In the genomic region with DNA sequence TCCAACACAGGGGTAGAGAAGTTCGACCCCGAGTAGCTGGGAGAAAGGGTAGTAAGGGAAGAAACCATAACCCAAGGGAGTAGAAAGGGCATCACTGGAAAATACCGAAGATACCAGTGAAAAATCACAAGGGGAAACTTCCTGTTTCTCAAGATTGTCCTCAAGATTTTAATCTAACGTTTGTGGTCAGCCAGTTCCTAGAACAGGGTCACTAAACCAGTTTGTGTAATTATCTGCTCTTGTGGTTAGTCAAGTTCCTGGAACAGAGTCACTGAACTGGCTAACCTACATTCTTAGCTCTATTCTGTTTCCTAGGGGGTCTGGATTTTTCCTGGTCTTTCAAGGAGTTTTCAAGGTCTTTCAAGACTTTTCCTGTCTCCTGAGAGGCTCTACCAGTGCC, we compare ENCODE assay signal across 21 mouse cellular contexts.
DNase-seq lines count a peak whose midpoint lies in the region; ATAC-seq and TF ChIP-seq lines count a peak whose summit lies in the region.
"Had no signal": no experiment of that assay in that cellular context is flagged by ENCODE, and none has a peak within 500 bp of the region (broad histone marks: within the 10 kb centered on the region; RNA-seq: fewer than 3 reads in every experiment).

No protein-coding gene starts in this region.

- ATAC-seq in common myeloid progenitor, adult 5-6 weeks (replicated peaks; ENCODE audit: low read depth, poor library complexity, severe bottlenecking): peak; percentile 54; the same call in 1 of the 2 replicates
- ATAC-seq in megakaryocyte progenitor cell, adult 5-6 weeks (replicated peaks; ENCODE audit: poor library complexity): peak; percentile 70
- ATAC-seq: activated CD4-positive, CD25-positive, alpha-beta regulatory T cell, adult 4 months; forebrain, embryonic 13.5 days; forebrain, embryonic 15.5 days; forebrain, postnatal 0 days had no signal

- H3K27me3 ChIP-seq in MEL (ENCODE audit: control insufficient read depth in 1 of 2, insufficient read depth in 2 of 2, low read length in 2 of 2): no peaks in the 10 kb centered on the region
- H3K27me3 ChIP-seq: embryonic facial prominence, embryonic 12.5 days; forebrain, embryonic 13.5 days; forebrain, embryonic 15.5 days had no signal

- DNase-seq in 416B (ENCODE audit: low read depth) (peak; percentile 39), MEL (ENCODE audit: low read depth, low spot score) (peak; percentile 4)
- DNase-seq in left cerebral cortex, postnatal 4 days: no peak
- DNase-seq in adrenal gland, adult 2 months: no peak
- no peak for DNase-seq in kidney, postnatal 4 days
- DNase-seq: adrenal gland, postnatal 10 days; adrenal gland, postnatal 25 days; cerebellum, adult 11 months; cerebellum, adult 18-20 months; cerebellum, adult 8-10 months; cerebellum, adult 9-11 months; cerebellum, postnatal 14 days; cerebellum, postnatal 36 days; forebrain, postnatal 0 days had no signal

- no peak overlapping the region for H3K4me3 ChIP-seq in MEL (ENCODE audit: control insufficient read depth in 1 of 2, insufficient read depth in 1 of 2, low read depth in 2 of 2, low read length in 2 of 2)
- H3K4me3 ChIP-seq: embryonic facial prominence, embryonic 10.5 days; embryonic facial prominence, embryonic 12.5 days; forebrain, embryonic 13.5 days; forebrain, embryonic 15.5 days had no signal

- no peaks in the 10 kb centered on the region for H3K79me2 ChIP-seq in MEL (ENCODE audit: control insufficient read depth, insufficient read depth, low read length, poor library complexity)

- H3K36me3 ChIP-seq in MEL (ENCODE audit: control insufficient read depth in 1 of 2, insufficient read depth in 2 of 2, low read length in 2 of 2): no peaks in the 10 kb centered on the region; a peak in 1 of 4 replicates
- H3K36me3 ChIP-seq: embryonic facial prominence, embryonic 10.5 days; embryonic facial prominence, embryonic 12.5 days; forebrain, embryonic 15.5 days had no signal

- TF ChIP-seq CTCF in MEL (IDR thresholded peaks at IDR 0.05 in 2 of 3, conservative IDR thresholded peaks at IDR 0.05 in 1 of 3; ENCODE audit: control insufficient read depth in 1 of 3, insufficient read depth in 1 of 3, low read depth in 2 of 3, low read length in 3 of 3, poor library complexity in 1 of 3, severe bottlenecking in 1 of 3): no peak

- TF ChIP-seq POLR2A in MEL (IDR thresholded peaks at IDR 0.05; ENCODE audit: control insufficient read depth in 1 of 2, insufficient read depth in 1 of 2, low read depth in 1 of 2, low read length in 2 of 2, poor library complexity in 1 of 2): no peak

- 0 out of 4 replicates have a peak, but pooled peaks cover 0 to 2% of the 10 kb centered on the region in 2 experiments for H3K4me1 ChIP-seq in MEL (ENCODE audit: control insufficient read depth in 1 of 2, insufficient read depth in 2 of 2, low read length in 2 of 2)
- H3K4me1 ChIP-seq: embryonic facial prominence, embryonic 10.5 days; embryonic facial prominence, embryonic 12.5 days; forebrain, embryonic 13.5 days; forebrain, embryonic 15.5 days had no signal

- TF ChIP-seq EP300 in MEL (IDR thresholded peaks at IDR 0.05; ENCODE audit: low read depth in 1 of 2, low read length in 2 of 2): no peak

- H3K9ac ChIP-seq in MEL (ENCODE audit: control insufficient read depth, low read depth, low read length, poor library complexity, severe bottlenecking): no peak overlapping the region
- H3K9ac ChIP-seq: embryonic facial prominence, embryonic 12.5 days; forebrain, embryonic 13.5 days; forebrain, embryonic 15.5 days; forebrain, postnatal 0 days had no signal

- H3K9me3 ChIP-seq in MEL (replicated peaks; ENCODE audit: insufficient read depth, low read length): no peaks in the 10 kb centered on the region
- H3K9me3 ChIP-seq: embryonic facial prominence, embryonic 10.5 days; embryonic facial prominence, embryonic 12.5 days; forebrain, embryonic 13.5 days; forebrain, embryonic 15.5 days had no signal

- intact Hi-C loops in left cerebral cortex, postnatal 4 days (cut with DNase I): no loop called here

- H3K27ac ChIP-seq in MEL (ENCODE audit: control insufficient read depth, low read depth, low read length): no peak overlapping the region
- H3K27ac ChIP-seq: embryonic facial prominence, embryonic 10.5 days; embryonic facial prominence, embryonic 12.5 days; forebrain, embryonic 13.5 days; forebrain, embryonic 15.5 days had no signal

- TF ChIP-seq RAD21 in MEL (IDR thresholded peaks at IDR 0.05; ENCODE audit: low read depth, low read length): no peak

TF ChIP-seq in MEL, 35 proteins besides CTCF, POLR2A, EP300 and RAD21:
- no peak for TF ChIP-seq JUND (IDR thresholded peaks at IDR 0.05; ENCODE audit: low read depth, low read length)
- TF ChIP-seq MAFK (IDR thresholded peaks at IDR 0.05; ENCODE audit: borderline replicate concordance, low read depth, low read length): no peak
- no peak for TF ChIP-seq GABPA (IDR thresholded peaks at IDR 0.05; ENCODE audit: low read depth, low read length)
- no peak for TF ChIP-seq ZKSCAN1 (IDR thresholded peaks at IDR 0.05; ENCODE audit: low read depth, low read length)
- no peak for TF ChIP-seq ELF1 (IDR thresholded peaks at IDR 0.05; ENCODE audit: low read depth, low read length)
- TF ChIP-seq E2F4 (IDR thresholded peaks at IDR 0.05; ENCODE audit: borderline replicate concordance, low read depth, low read length): no peak
- no peak for TF ChIP-seq ETS1 (IDR thresholded peaks at IDR 0.05; ENCODE audit: low read depth, low read length)
- TF ChIP-seq MYC (IDR thresholded peaks at IDR 0.05; ENCODE audit: low read depth, low read length): no peak
- TF ChIP-seq GATA1 (IDR thresholded peaks at IDR 0.05; ENCODE audit: low read depth, low read length): no peak
- no peak for TF ChIP-seq MAZ (IDR thresholded peaks at IDR 0.05; ENCODE audit: low read depth, low read length)
- TF ChIP-seq MYB (IDR thresholded peaks at IDR 0.05; ENCODE audit: low read depth, low read length): no peak
- no peak for TF ChIP-seq BHLHE40 (IDR thresholded peaks at IDR 0.05; ENCODE audit: borderline replicate concordance, low read depth, low read length)
- no peak for TF ChIP-seq SIN3A (IDR thresholded peaks at IDR 0.05; ENCODE audit: low read length)
- no peak for TF ChIP-seq NELFE (IDR thresholded peaks at IDR 0.05; ENCODE audit: low read depth, low read length)
- no peak for TF ChIP-seq SMC3 (IDR thresholded peaks at IDR 0.05; ENCODE audit: low read depth, low read length)

Comparison
In these comparisons a context has a peak if more than half of its experiments do, and no peak if none do; other contexts are left out.
1. DNase-seq: peak in 416B (single experiment) and MEL (single experiment); none in left cerebral cortex, postnatal 4 days (single experiment), adrenal gland, adult 2 months (single experiment) and kidney, postnatal 4 days (0 of 2).